Mouse (Mus musculus): ENCODE measurements at regions not wholly inside any gene's neighbourhood (a gene's known extent, or its start where the extent isn't known, plus 50 kb on each side); places are given as distances from the start of the nearest gene placed in this dataset.

GRCm38 (mm10) chr4:114720696-114721095, 100.8 kb upstream of the Gm12830 start:
- DNase-seq, result no peak

- DNase-seq, result no peak
Measured at GRCm38 (mm10) chr4:114721386-114721785, 100.1 kb upstream of the Gm12830 start.

- DNase-seq, result no peak
Measured at GRCm38 (mm10) chr4:114728235-114729000, 93.1 kb upstream of the Gm12830 start.

GRCm38 (mm10) chr4:114733256-114734004, 88.1 kb upstream of the Gm12830 start:
- DNase-seq, result no peak

- no peak for DNase-seq
Measured at GRCm38 (mm10) chr4:114738903-114739667, 82.4 kb upstream of the Gm12830 start.

GRCm38 (mm10) chr4:114748131-114748530, 73.4 kb upstream of the Gm12830 start:
- no peak for DNase-seq

GRCm38 (mm10) chr4:114759837-114760236, 61.7 kb upstream of the Gm12830 start:
- DNase-seq, result no peak

GRCm38 (mm10) chr4:114766643-114767393, 54.7 kb upstream of the Gm12830 start:
- DNase-seq, result no peak
